Mouse (Mus musculus): ENCODE data around the gene Med15. TPM values are rescaled to one million over a fixed set of nuclear protein-coding genes. Genes with fewer than 3 reads are reported as not detected.
"Not testable (repeated sequence)": the region's sequence is repeated elsewhere in the genome, so short reads cannot be mapped to it uniquely, and the experiment has no call there.

Gene Med15
- polyA plus RNA-seq, 1 experiment: 96.9 TPM

GRCm38 (mm10) chr16:17736156-17736555 lies 3.5 kb upstream of the Med15 start:
- Histone ChIP-seq H3K4me1 (ENCODE audit: control insufficient read depth, insufficient read depth, low read length) (no peaks in the 10 kb centered on the region), H3K4me3 (replicated peaks; ENCODE audit: extremely low read depth, low read depth, low read length) (no peak overlapping the region)
- no peak for TF ChIP-seq CTCF (IDR thresholded peaks at IDR 0.05; ENCODE audit: insufficient read depth, low read length)
- TF ChIP-seq POLR2A (IDR thresholded peaks at IDR 0.05; ENCODE audit: borderline replicate concordance, extremely low read depth, low read depth, low read length): no peak
- WGBS: 40% methylated on average over 4 of the region's 4 CpGs
- DNase-seq: no peak

GRCm38 (mm10) chr16:17734872-17735271 lies 2.2 kb upstream of the Med15 start:
- H3K4me3 ChIP-seq (replicated peaks; ENCODE audit: extremely low read depth, low read depth, low read length); H3K4me1 ChIP-seq (ENCODE audit: control insufficient read depth, insufficient read depth, low read length); DNase-seq: not testable (repeated sequence)
- WGBS: 84% methylated on average over 6 of the region's 6 CpGs

GRCm38 (mm10) chr16:17733646-17734045 lies 955 bp upstream of the Med15 start:
- no peak overlapping the region for H3K4me3 ChIP-seq (replicated peaks; ENCODE audit: extremely low read depth, low read depth, low read length)
- WGBS: 56% methylated on average over 2 of the region's 2 CpGs
- TF ChIP-seq CTCF (IDR thresholded peaks at IDR 0.05; ENCODE audit: insufficient read depth, low read length): no peak
- TF ChIP-seq POLR2A (IDR thresholded peaks at IDR 0.05; ENCODE audit: borderline replicate concordance, extremely low read depth, low read depth, low read length): no peak
- DNase-seq: no peak
- no peaks in the 10 kb centered on the region for H3K4me1 ChIP-seq (ENCODE audit: control insufficient read depth, insufficient read depth, low read length)

- 63% methylated on average over 6 of the region's 6 CpGs for WGBS
- Histone ChIP-seq H3K4me3 (replicated peaks; ENCODE audit: extremely low read depth, low read depth, low read length) (no peak overlapping the region), H3K4me1 (ENCODE audit: control insufficient read depth, insufficient read depth, low read length) (no peaks in the 10 kb centered on the region)
- no peak for DNase-seq
- TF ChIP-seq CTCF (IDR thresholded peaks at IDR 0.05; ENCODE audit: insufficient read depth, low read length): no peak
- no peak for TF ChIP-seq POLR2A (IDR thresholded peaks at IDR 0.05; ENCODE audit: borderline replicate concordance, extremely low read depth, low read depth, low read length)
Observed at GRCm38 (mm10) chr16:17732431-17732830, 260 bp downstream of the Med15 start.

GRCm38 (mm10) chr16:17732021-17732420 lies 670 bp downstream of the Med15 start:
- DNase-seq: no peak
- Histone ChIP-seq H3K4me3 (replicated peaks; ENCODE audit: extremely low read depth, low read depth, low read length) (no peak overlapping the region), H3K4me1 (ENCODE audit: control insufficient read depth, insufficient read depth, low read length) (no peaks in the 10 kb centered on the region)
- TF ChIP-seq CTCF (IDR thresholded peaks at IDR 0.05; ENCODE audit: insufficient read depth, low read length) (no peak), POLR2A (IDR thresholded peaks at IDR 0.05; ENCODE audit: borderline replicate concordance, extremely low read depth, low read depth, low read length) (no peak)
- 39% methylated on average over 3 of the region's 3 CpGs for WGBS

- TF ChIP-seq CTCF (IDR thresholded peaks at IDR 0.05; ENCODE audit: insufficient read depth, low read length) (no peak), POLR2A (IDR thresholded peaks at IDR 0.05; ENCODE audit: borderline replicate concordance, extremely low read depth, low read depth, low read length) (no peak)
- no peak for DNase-seq
- Histone ChIP-seq H3K4me3 (replicated peaks; ENCODE audit: extremely low read depth, low read depth, low read length) (no peak overlapping the region), H3K4me1 (ENCODE audit: control insufficient read depth, insufficient read depth, low read length) (no peaks in the 10 kb centered on the region)
Observed at GRCm38 (mm10) chr16:17729974-17730373, 2.7 kb downstream of the Med15 start.

- 14% methylated on average over 5 of the region's 5 CpGs for WGBS
- Histone ChIP-seq H3K4me3 (replicated peaks; ENCODE audit: extremely low read depth, low read depth, low read length) (no peak overlapping the region), H3K4me1 (ENCODE audit: control insufficient read depth, insufficient read depth, low read length) (no peaks in the 10 kb centered on the region)
- peak; percentile 35 for DNase-seq
- no peak for TF ChIP-seq POLR2A (IDR thresholded peaks at IDR 0.05; ENCODE audit: borderline replicate concordance, extremely low read depth, low read depth, low read length)
- TF ChIP-seq CTCF (IDR thresholded peaks at IDR 0.05; ENCODE audit: insufficient read depth, low read length): peak; percentile 39
Observed at GRCm38 (mm10) chr16:17727179-17727861, 5.4 kb downstream of the Med15 start.

- 99% methylated on average over 3 of the region's 3 CpGs for WGBS
- DNase-seq: no peak
- no peak overlapping the region for H3K4me3 ChIP-seq (replicated peaks; ENCODE audit: extremely low read depth, low read depth, low read length)
Observed at GRCm38 (mm10) chr16:17724448-17724847, 8.2 kb downstream of the Med15 start.

GRCm38 (mm10) chr16:17723325-17723626 lies 9.4 kb downstream of the Med15 start:
- H3K4me3 ChIP-seq (replicated peaks; ENCODE audit: extremely low read depth, low read depth, low read length): no peak overlapping the region
- peaks cover 7% of the 10 kb centered on the region for H3K4me1 ChIP-seq (ENCODE audit: control insufficient read depth, insufficient read depth, low read length)
- no peak for DNase-seq
- no peak for TF ChIP-seq CTCF (IDR thresholded peaks at IDR 0.05; ENCODE audit: insufficient read depth, low read length)
- no peak for TF ChIP-seq POLR2A (IDR thresholded peaks at IDR 0.05; ENCODE audit: borderline replicate concordance, extremely low read depth, low read depth, low read length)
- WGBS: 72% methylated on average over 1 of the region's 1 CpGs

More at GRCm38 (mm10) chr16:17724448-17724847, 8.2 kb downstream of the Med15 start:
- no peak for TF ChIP-seq POLR2A (IDR thresholded peaks at IDR 0.05; ENCODE audit: borderline replicate concordance, extremely low read depth, low read depth, low read length)
- TF ChIP-seq CTCF (IDR thresholded peaks at IDR 0.05; ENCODE audit: insufficient read depth, low read length): no peak
- H3K4me1 ChIP-seq (ENCODE audit: control insufficient read depth, insufficient read depth, low read length): peaks cover 7% of the 10 kb centered on the region

- under 1% methylated on average over 44 of the region's 44 CpGs for WGBS
- DNase-seq: peak; percentile 86
- H3K4me3 ChIP-seq (replicated peaks; ENCODE audit: extremely low read depth, low read depth, low read length): peak overlapping the region; percentile 82
- TF ChIP-seq POLR2A (IDR thresholded peaks at IDR 0.05; ENCODE audit: borderline replicate concordance, extremely low read depth, low read depth, low read length) (peak; percentile 55; the same call in 1 of the 2 replicates), CTCF (IDR thresholded peaks at IDR 0.05; ENCODE audit: insufficient read depth, low read length) (no peak)
- H3K4me1 ChIP-seq (ENCODE audit: control insufficient read depth, insufficient read depth, low read length): peaks cover 9% of the 10 kb centered on the region
Observed at GRCm38 (mm10) chr16:17722461-17723324, 10.0 kb downstream of the Med15 start.
